Mouse (Mus musculus) forebrain, embryonic 15.5 days (tissue): Measurements from ENCODE around the gene Rabl2. TPM values are rescaled to one million over a fixed set of nuclear protein-coding genes. Genes with fewer than 3 reads are reported as not detected.
A peak's percentile ranks its signal among the peaks of the same experiment; 100 is the strongest.

Experiments used
- ATAC-seq: fragments of 200-750 bp; cut with Nextera tagmentation; replicated peaks from 2 replicates; pipeline ENCODE4 v1.8.0; 2017; ENCODE audit warnings: mild to moderate bottlenecking, moderate TSS enrichment, moderate library complexity
- H3K27ac ChIP-seq: fragments of 300-500 bp; sonication (generic); replicated peaks from 2 replicates; pipeline ENCODE4 v1.5.1; 2015; ENCODE audit warnings: mild to moderate bottlenecking, inconsistent platforms
- H3K27me3 ChIP-seq: fragments of 300-500 bp; sonication (generic); 2 replicates; pipeline ENCODE4 v1.6.1; 2015; ENCODE audit warnings: inconsistent platforms
- H3K36me3 ChIP-seq: fragments of 300-500 bp; sonication (generic); 2 replicates; pipeline ENCODE4 v1.6.1; 2015; ENCODE audit warnings: mild to moderate bottlenecking, inconsistent platforms
- H3K4me1 ChIP-seq: fragments of 300-500 bp; sonication (generic); 2 replicates; pipeline ENCODE4 v1.6.1; 2015; ENCODE audit warnings: inconsistent platforms
- H3K4me2 ChIP-seq: fragments of 300-500 bp; sonication (generic); replicated peaks from 2 replicates; pipeline ENCODE4 v1.6.1; 2015; ENCODE audit warnings: mild to moderate bottlenecking, inconsistent platforms
- H3K4me3 ChIP-seq: fragments of 300-500 bp; sonication (generic); 2 replicates; pipeline ENCODE4 v1.5.1; 2015; ENCODE audit warnings: mild to moderate bottlenecking, inconsistent platforms
- H3K9ac ChIP-seq: fragments of 300-500 bp; sonication (generic); replicated peaks from 2 replicates; pipeline ENCODE4 v1.6.1; 2015; ENCODE audit warnings: mild to moderate bottlenecking, inconsistent platforms
- H3K9me3 ChIP-seq: fragments of 300-500 bp; sonication (generic); 2 replicates; pipeline ENCODE4 v1.6.1; 2016; ENCODE audit warnings: inconsistent platforms
- WGBS: fragments of 180-500 bp; shearing (Covaris S2); methylation state at CpG from one replicate; pipeline ENCODE4 v1.1.7; 2015; ENCODE audit warnings: mixed read lengths; 5-methylcytosine and 5-hydroxymethylcytosine counted together
- polyA plus RNA-seq: library from polyadenylated mRNA; unstranded; fragments of >200 nt; fragmentation: Nextera tagmentation; extraction: Ambion mirVana; gene quantifications from 2 replicates; pipeline ENCODE4 v1.2.1, GENCODE M21; 2015

Gene Rabl2
- polyA plus RNA-seq = 55.7 and 55.9 TPM in 2 replicates

GRCm38 (mm10) chr15:89591723-89592455 lies at the start of gene Rabl2:
Gene Rabl2 (minus strand): TSS chr15:89591923.
- no peaks in the 10 kb centered on the region for H3K27me3 ChIP-seq
- peak; percentile 95 for ATAC-seq

GRCm38 (mm10) chr15:89623626-89623959 lies 31.9 kb upstream of the Rabl2 start:
- Histone ChIP-seq H3K4me2 (no peak overlapping the region), H3K4me3 (no peak overlapping the region)
- ATAC-seq = peak; percentile 43; the same call in 1 of the 2 replicates

More at GRCm38 (mm10) chr15:89591723-89592455, at the start of gene Rabl2:
- H3K4me1 ChIP-seq = peaks cover 15% of the 10 kb centered on the region
- peaks cover 7% of the 10 kb centered on the region; the same call in 1 of the 2 replicates for H3K36me3 ChIP-seq
- H3K4me3 ChIP-seq = peak within 1 kb of the TSS; percentile 57
- H3K27ac ChIP-seq = peak within 1 kb of the TSS; percentile 61
- 1% methylated on average over 35 of the region's 35 CpGs for WGBS
- peak within 1 kb of the TSS; percentile 71 for H3K4me2 ChIP-seq
- no peaks in the 10 kb centered on the region for H3K9me3 ChIP-seq
- peak within 1 kb of the TSS; percentile 53 for H3K9ac ChIP-seq

GRCm38 (mm10) chr15:89622959-89623625 lies 31.4 kb upstream of the Rabl2 start:
- Histone ChIP-seq H3K4me1 (no peaks in the 10 kb centered on the region; the same call in 1 of the 2 replicates), H3K4me3 (no peak overlapping the region), H3K9ac (no peak overlapping the region), H3K4me2 (no peak overlapping the region), H3K27ac (no peak overlapping the region), H3K36me3 (no peaks in the 10 kb centered on the region), H3K27me3 (no peaks in the 10 kb centered on the region), H3K9me3 (no peaks in the 10 kb centered on the region)
- WGBS = 69% methylated on average over 5 of the region's 5 CpGs
- peak; percentile 38; the same call in 1 of the 2 replicates for ATAC-seq

More at GRCm38 (mm10) chr15:89623626-89623959, 31.9 kb upstream of the Rabl2 start:
- no peaks in the 10 kb centered on the region for H3K36me3 ChIP-seq
- H3K4me1 ChIP-seq = no peaks in the 10 kb centered on the region; the same call in 1 of the 2 replicates
- H3K9ac ChIP-seq = no peak overlapping the region
- WGBS = 5% methylated on average over 6 of the region's 6 CpGs
- H3K27me3 ChIP-seq = no peaks in the 10 kb centered on the region
- no peak overlapping the region for H3K27ac ChIP-seq
- H3K9me3 ChIP-seq = no peaks in the 10 kb centered on the region

GRCm38 (mm10) chr15:89622312-89622958 lies 30.7 kb upstream of the Rabl2 start:
- WGBS = 74% methylated on average over 12 of the region's 12 CpGs
- Histone ChIP-seq H3K9me3 (no peaks in the 10 kb centered on the region), H3K9ac (no peak overlapping the region), H3K27ac (no peak overlapping the region), H3K27me3 (no peaks in the 10 kb centered on the region), H3K36me3 (no peaks in the 10 kb centered on the region), H3K4me3 (no peak overlapping the region), H3K4me1 (no peaks in the 10 kb centered on the region; the same call in 1 of the 2 replicates), H3K4me2 (no peak overlapping the region)
- ATAC-seq = peak; percentile 32

- no peak overlapping the region for H3K4me2 ChIP-seq
- no peaks in the 10 kb centered on the region; the same call in 1 of the 2 replicates for H3K4me1 ChIP-seq
- 86% methylated on average over 9 of the region's 9 CpGs for WGBS
- ATAC-seq = no peak
- no peaks in the 10 kb centered on the region for H3K9me3 ChIP-seq
- no peak overlapping the region for H3K27ac ChIP-seq
- no peaks in the 10 kb centered on the region for H3K27me3 ChIP-seq
- no peaks in the 10 kb centered on the region for H3K36me3 ChIP-seq
- H3K9ac ChIP-seq = no peak overlapping the region
- no peak overlapping the region for H3K4me3 ChIP-seq
These were observed 16.2 kb upstream of the Rabl2 start for GRCm38 (mm10) chr15:89607888-89608287.

- Histone ChIP-seq H3K27ac (no peak overlapping the region), H3K4me1 (no peaks in the 10 kb centered on the region; the same call in 1 of the 2 replicates), H3K9me3 (no peaks in the 10 kb centered on the region), H3K4me2 (no peak overlapping the region), H3K9ac (no peak overlapping the region), H3K4me3 (no peak overlapping the region), H3K27me3 (no peaks in the 10 kb centered on the region), H3K36me3 (no peaks in the 10 kb centered on the region)
- WGBS = 86% methylated on average over 8 of the region's 8 CpGs
- ATAC-seq = no peak
These were observed 15.8 kb upstream of the Rabl2 start for GRCm38 (mm10) chr15:89607480-89607879.

GRCm38 (mm10) chr15:89605822-89606570 lies 14.3 kb upstream of the Rabl2 start:
- ATAC-seq = no peak
- H3K36me3 ChIP-seq = no peaks in the 10 kb centered on the region
- H3K4me3 ChIP-seq = no peak overlapping the region
- no peak overlapping the region for H3K27ac ChIP-seq
- H3K4me2 ChIP-seq = no peak overlapping the region
- H3K9ac ChIP-seq = no peak overlapping the region
- no peaks in the 10 kb centered on the region for H3K27me3 ChIP-seq
- H3K4me1 ChIP-seq = no peaks in the 10 kb centered on the region; the same call in 1 of the 2 replicates
- no peaks in the 10 kb centered on the region for H3K9me3 ChIP-seq
- 72% methylated on average over 12 of the region's 12 CpGs for WGBS

- 47% methylated on average over 4 of the region's 4 CpGs for WGBS
- Histone ChIP-seq H3K4me2 (peak overlapping the region; percentile 71), H3K9me3 (no peaks in the 10 kb centered on the region), H3K27me3 (no peaks in the 10 kb centered on the region), H3K4me1 (peaks cover 15% of the 10 kb centered on the region), H3K9ac (no peak overlapping the region), H3K4me3 (peak overlapping the region; percentile 57), H3K36me3 (0 out of 2 replicates have a peak, but pooled peaks cover 3% of the 10 kb centered on the region), H3K27ac (no peak overlapping the region)
- peak; percentile 20; the same call in 1 of the 2 replicates for ATAC-seq
These were observed 825 bp upstream of the Rabl2 start for GRCm38 (mm10) chr15:89592548-89592947.

GRCm38 (mm10) chr15:89591317-89591716 lies 406 bp downstream of the Rabl2 start:
- WGBS = 1% methylated on average over 30 of the region's 30 CpGs

GRCm38 (mm10) chr15:89589146-89589545 lies 2.6 kb downstream of the Rabl2 start:
- Histone ChIP-seq H3K27me3 (no peaks in the 10 kb centered on the region), H3K36me3 (peaks cover 7% of the 10 kb centered on the region; the same call in 1 of the 2 replicates), H3K27ac (no peak overlapping the region), H3K9me3 (no peaks in the 10 kb centered on the region), H3K4me2 (no peak overlapping the region), H3K4me1 (peaks cover 15% of the 10 kb centered on the region), H3K4me3 (no peak overlapping the region), H3K9ac (no peak overlapping the region)
- ATAC-seq = no peak
- WGBS = 87% methylated on average over 5 of the region's 5 CpGs

More at GRCm38 (mm10) chr15:89591317-89591716, 406 bp downstream of the Rabl2 start:
- no peaks in the 10 kb centered on the region for H3K9me3 ChIP-seq
- ATAC-seq = peak; percentile 24; the same call in 1 of the 2 replicates
- peaks cover 15% of the 10 kb centered on the region for H3K4me1 ChIP-seq
- peak overlapping the region; percentile 71 for H3K4me2 ChIP-seq
- H3K9ac ChIP-seq = peak overlapping the region; percentile 53
- H3K27ac ChIP-seq = peak overlapping the region; percentile 61
- peak overlapping the region; percentile 57 for H3K4me3 ChIP-seq
- no peaks in the 10 kb centered on the region for H3K27me3 ChIP-seq
- H3K36me3 ChIP-seq = peaks cover 7% of the 10 kb centered on the region; the same call in 1 of the 2 replicates

GRCm38 (mm10) chr15:89585631-89586030 lies 6.1 kb downstream of the Rabl2 start:
- peaks cover 21% of the 10 kb centered on the region for H3K36me3 ChIP-seq
- 91% methylated on average over 11 of the region's 11 CpGs for WGBS
- ATAC-seq = no peak
- H3K4me2 ChIP-seq = no peak overlapping the region
- peaks cover 3% of the 10 kb centered on the region; the same call in 1 of the 2 replicates for H3K4me1 ChIP-seq
- no peaks in the 10 kb centered on the region for H3K9me3 ChIP-seq
- no peak overlapping the region for H3K27ac ChIP-seq
- H3K9ac ChIP-seq = no peak overlapping the region
- no peaks in the 10 kb centered on the region for H3K27me3 ChIP-seq
- H3K4me3 ChIP-seq = no peak overlapping the region
